Mouse (Mus musculus) lung, adult 2 months (tissue): ENCODE results near the gene Syk. TPM values are rescaled to one million over a fixed set of nuclear protein-coding genes. Genes with fewer than 3 reads are reported as not detected.

Source experiments
- DNase-seq: peaks from one replicate; pipeline ENCODE4 v3.0.0; 2022
- H3K4me1 ChIP-seq: fragments of 200-500 bp; 2 replicates; pipeline ENCODE4 v1.6.1; 2011; ENCODE audit warnings: low read length; ENCODE audit not compliant: control insufficient read depth, insufficient read depth
- H3K4me3 ChIP-seq: fragments of 200-500 bp; replicated peaks from 2 replicates; pipeline ENCODE3; 2011; ENCODE audit warnings: low read depth, mild to moderate bottlenecking, control low read depth, low read length; ENCODE audit errors: extremely low read depth
- CTCF ChIP-seq: fragments of 200-500 bp; IDR thresholded peaks from 2 replicates; pipeline ENCODE4 v1.5.1; 2011; ENCODE audit warnings: mild to moderate bottlenecking, low read length, control low read depth; ENCODE audit not compliant: insufficient read depth
- POLR2A ChIP-seq: fragments of 200-500 bp; IDR thresholded peaks from 2 replicates; pipeline ENCODE4 v1.6.1; 2011; ENCODE audit warnings: low read depth, mild to moderate bottlenecking, control low read depth, low read length, borderline replicate concordance; ENCODE audit errors: extremely low read depth
- WGBS: fragments of 180-500 bp; shearing (Covaris S2); methylation state at CpG from one replicate; pipeline ENCODE4 v1.1.7; 2018; 5-methylcytosine and 5-hydroxymethylcytosine counted together
- polyA plus RNA-seq: library from polyadenylated mRNA; depleted of rRNA; stranded (reverse); fragments of >200 nt; gene quantifications from 2 replicates; pipeline ENCODE4 v1.2.3, GENCODE M21; 2012

Syk gene
- polyA plus RNA-seq, 1 experiment = 19.7 TPM

DNA sequence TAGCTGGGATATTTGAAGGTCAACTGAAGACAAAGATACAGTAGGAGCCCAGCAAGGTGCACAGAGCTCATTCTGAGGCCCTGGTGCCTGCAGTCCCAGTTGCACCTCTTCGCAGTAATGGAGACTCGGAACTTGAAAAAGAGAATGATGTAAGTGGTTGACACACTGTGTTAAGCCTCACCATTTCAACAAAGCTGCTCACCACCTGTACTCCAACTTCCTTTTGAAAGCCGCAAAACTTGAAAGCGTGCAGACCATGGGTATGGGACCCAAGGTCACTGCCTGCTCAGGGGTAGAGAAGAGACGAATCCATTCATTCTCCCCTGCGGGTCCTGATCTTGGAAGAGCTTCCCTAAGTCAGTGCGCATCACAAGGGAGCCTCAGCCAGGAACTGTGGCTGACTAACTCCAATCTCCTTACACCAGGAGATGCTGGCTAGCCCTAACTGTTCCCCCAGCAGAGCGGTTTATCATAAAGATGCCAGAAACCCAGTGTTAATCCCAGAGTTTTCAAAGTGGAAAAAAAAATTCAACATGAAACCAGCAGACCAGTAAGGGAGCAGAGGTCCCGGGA, 16.7 kb upstream of the Syk start:
- no peak for DNase-seq
- Histone ChIP-seq H3K4me1 (0 out of 2 replicates have a peak, but pooled peaks cover 2% of the 10 kb centered on the region), H3K4me3 (no peak overlapping the region)
- 81% methylated on average over 9 of the region's 9 CpGs for WGBS
- no peak for TF ChIP-seq POLR2A
- no peak for TF ChIP-seq CTCF

DNA sequence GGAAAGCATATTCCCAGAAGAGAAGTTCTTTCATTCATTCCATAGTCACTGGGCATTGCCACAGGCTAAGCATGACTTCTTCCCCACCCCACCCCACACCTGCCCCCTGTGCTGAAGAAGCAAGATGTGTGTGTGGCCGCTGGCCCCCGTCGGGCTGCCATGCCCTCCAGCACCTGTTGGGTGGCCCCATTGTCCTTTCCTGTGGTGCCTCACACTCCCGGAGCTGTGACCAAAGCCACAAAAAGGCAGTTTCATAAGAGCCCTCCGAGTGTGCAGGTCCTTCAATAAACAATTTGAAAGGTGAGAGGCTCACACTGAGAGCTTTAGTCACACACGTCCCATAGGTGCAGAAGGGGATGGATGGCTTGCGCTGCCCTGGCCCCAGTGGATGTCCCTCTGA, 16.2 kb upstream of the Syk start:
- no peak for DNase-seq
- Histone ChIP-seq H3K4me1 (0 out of 2 replicates have a peak, but pooled peaks cover 2% of the 10 kb centered on the region), H3K4me3 (no peak overlapping the region)
- TF ChIP-seq CTCF = no peak
- TF ChIP-seq POLR2A = no peak
- WGBS = 61% methylated on average over 7 of the region's 7 CpGs

DNA sequence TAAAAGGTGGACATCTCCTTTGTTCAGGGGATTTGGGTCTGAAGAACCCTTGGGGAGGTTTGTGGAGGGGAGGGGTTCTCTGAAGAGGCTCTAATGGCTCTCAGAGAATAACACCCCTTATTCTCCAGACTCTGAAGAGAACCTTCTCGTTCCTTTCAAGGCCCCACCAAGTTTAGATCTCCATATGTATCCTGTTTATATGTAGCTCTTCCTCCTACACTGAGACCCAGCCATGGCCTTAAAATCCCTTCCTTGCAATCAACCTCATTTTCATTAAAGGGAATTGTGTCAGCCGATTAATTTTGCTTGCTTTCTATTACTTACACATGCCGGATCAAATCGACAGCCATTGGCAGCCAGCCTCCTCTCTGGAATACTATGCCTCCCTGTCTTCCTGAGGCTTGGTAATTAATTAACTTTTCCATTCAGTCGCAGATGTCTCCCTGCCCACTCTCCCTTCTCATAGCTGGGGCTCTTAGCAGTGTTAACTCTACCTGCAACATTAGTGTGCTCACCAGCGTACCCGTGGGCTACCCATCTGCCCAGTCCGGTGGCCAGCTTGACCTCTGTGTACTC, 13.7 kb upstream of the Syk start:
- Histone ChIP-seq H3K4me3 (no peak overlapping the region), H3K4me1 (0 out of 2 replicates have a peak, but pooled peaks cover 2% of the 10 kb centered on the region)
- 42% methylated on average over 8 of the region's 8 CpGs for WGBS
- TF ChIP-seq CTCF (no peak), POLR2A (no peak)
- no peak for DNase-seq

DNA sequence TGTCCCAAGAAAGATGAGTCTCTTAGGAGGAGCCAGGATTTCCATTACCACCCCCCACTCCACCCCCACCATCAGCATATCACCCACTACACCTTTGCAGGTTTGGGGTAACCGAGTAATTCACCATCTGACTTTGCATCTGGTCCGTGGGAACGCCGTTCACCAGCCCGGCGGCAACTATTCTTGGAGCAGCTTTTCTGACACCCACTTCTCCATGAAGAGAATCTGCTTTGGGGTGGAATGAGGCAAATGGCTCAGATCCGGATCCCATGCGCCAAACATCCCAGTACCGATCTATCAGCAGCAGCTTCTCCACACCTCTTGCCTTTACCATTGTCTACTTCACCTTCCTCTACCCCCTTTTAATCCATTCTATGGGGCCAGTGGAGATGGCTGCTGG, 12.7 kb upstream of the Syk start:
- TF ChIP-seq CTCF (no peak), POLR2A (no peak)
- Histone ChIP-seq H3K4me3 (no peak overlapping the region), H3K4me1 (0 out of 2 replicates have a peak, but pooled peaks cover 2% of the 10 kb centered on the region)
- DNase-seq = no peak
- WGBS = 91% methylated on average over 9 of the region's 9 CpGs

DNA sequence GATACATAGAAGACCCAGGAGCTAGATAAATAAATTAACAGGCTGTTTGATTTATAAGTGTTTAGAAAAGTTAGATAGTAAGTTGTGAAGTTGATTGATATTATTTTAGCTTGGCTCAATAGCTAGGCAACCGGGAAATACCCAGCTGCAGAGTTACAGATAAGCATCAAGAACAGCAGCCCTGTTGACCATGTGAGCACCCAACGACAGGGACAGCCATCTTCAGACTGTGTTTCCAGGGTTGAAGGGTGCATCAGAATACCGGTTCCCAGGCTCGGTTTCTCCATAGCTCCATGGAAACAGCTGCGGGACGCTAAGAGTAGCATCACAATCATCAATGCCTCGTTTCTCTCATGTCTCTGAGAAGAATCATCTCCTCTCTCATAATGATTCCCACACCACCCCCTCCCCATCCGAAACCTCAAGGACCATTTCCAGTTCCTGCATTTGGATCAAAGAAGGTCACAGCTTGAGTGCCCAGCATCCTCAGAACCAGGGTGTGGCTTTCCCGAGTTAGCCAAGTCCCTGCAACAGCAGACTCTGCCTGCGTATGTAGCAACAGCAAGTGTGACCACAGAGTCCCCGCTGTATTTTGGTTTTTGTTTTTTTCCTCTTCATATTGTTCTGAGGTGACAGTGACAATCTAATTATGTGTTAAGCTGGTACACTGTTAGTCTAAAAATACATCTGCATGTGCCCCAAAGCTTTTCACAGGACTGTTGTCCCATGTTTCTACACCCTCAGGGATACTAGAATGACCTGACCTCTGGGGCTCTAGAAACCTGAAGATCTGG, 11.2 kb upstream of the Syk start:
- WGBS = 35% methylated on average over 11 of the region's 11 CpGs
- H3K4me3 ChIP-seq = no peak overlapping the region
- no peak for DNase-seq
- TF ChIP-seq POLR2A (no peak), CTCF (no peak)
- 0 out of 2 replicates have a peak, but pooled peaks cover 2% of the 10 kb centered on the region for H3K4me1 ChIP-seq

DNA sequence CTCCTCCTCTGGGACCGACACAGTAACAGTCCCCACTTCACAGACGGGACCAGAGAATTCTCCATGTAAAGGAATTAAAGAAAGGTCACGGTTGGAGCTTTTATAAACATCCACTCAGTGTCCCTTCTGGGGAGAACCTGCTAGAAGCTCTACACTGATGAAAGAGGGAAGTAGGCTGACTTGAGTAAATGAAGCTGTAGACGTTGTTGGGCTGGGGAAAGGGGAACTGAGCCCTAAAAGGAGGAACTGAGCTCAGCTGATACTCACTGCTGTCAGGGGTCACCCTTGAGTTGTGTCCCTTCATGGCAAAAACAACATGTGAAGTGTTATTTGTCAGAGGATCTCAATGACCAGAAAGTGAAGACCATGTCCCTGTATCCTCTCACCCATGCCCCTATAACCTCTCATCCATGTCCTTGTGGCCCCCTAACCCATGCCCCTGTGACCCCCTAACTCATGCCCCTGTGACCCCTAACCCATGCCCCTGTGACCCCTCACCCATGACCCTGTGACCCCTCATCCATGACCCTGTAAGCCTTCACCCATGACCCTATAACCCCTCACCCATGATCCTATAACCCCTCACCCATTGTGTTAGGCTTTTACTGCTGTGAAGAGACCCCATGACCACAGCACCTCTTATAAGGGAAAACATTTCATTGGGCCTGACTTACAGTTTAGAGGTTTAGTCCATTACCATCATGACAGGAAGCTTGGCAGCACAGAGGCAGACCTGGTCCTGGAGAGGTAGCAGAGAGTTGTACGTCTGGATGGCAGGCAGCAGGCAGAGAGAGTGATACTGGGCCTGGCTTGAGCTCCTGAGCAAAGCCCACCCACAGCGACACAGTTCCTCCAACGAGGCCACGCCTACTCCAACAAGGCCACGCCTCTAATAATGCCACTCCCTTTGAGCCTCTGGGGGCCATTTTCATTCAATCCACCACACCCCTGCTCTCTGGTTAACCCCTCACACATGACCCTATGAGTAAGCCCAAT, 10.2 kb upstream of the Syk start:
- Histone ChIP-seq H3K4me3 (no peak overlapping the region), H3K4me1 (peaks cover 4% of the 10 kb centered on the region; the same call in 1 of the 2 replicates)
- TF ChIP-seq CTCF (no peak), POLR2A (no peak)
- no peak for DNase-seq
- WGBS = 65% methylated on average over 9 of the region's 9 CpGs

DNA sequence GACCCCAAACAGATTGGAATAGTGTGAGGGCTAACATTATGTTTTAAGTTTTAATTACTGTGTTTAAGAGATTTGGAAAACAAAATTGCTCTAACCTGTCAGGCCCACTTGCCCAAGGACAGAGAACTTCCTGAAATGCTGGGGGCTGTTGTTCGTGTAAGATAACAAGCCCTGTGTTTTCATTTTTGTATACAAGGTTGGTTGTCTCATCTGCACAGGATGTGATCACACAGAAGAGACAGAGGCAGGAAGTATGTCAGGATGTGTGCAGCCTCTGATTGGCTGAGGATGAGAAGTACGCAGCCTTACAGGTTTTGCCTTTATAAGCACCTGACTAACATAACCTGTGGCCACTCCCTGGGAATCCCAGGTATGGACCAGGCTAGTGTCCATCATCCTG, 8.7 kb upstream of the Syk start:
- TF ChIP-seq POLR2A (no peak), CTCF (no peak)
- Histone ChIP-seq H3K4me1 (peaks cover 4% of the 10 kb centered on the region), H3K4me3 (no peak overlapping the region)
- 58% methylated on average over 2 of the region's 2 CpGs for WGBS
- DNase-seq = no peak

DNA sequence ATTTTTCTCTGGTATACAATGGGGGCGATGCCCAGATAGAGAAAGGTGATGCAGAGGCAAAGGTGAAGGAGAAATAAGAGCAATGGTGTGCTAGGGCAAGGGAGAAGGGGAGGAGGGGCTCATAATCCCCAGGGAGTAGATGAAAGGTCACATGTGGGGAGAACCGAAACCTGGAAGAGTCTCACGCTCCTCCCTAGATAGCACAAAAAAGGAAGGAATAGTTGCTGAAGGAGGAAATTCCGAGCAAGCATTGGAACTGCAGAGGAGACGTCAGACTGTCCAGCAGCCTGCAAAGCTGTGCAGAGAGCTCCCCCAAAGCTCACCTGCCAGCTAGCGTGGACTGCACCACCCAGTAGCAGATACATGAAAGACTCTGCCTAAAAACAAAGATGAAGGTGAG, 7.5 kb upstream of the Syk start:
- Histone ChIP-seq H3K4me3 (no peak overlapping the region), H3K4me1 (peaks cover 2% of the 10 kb centered on the region)
- WGBS = 79% methylated on average over 6 of the region's 6 CpGs
- TF ChIP-seq CTCF = no peak
- TF ChIP-seq POLR2A = no peak
- no peak for DNase-seq
